Mouse (Mus musculus): Measurements from ENCODE around the gene Lgr5. TPM values are rescaled to one million over a fixed set of nuclear protein-coding genes. Genes with fewer than 3 reads are reported as not detected.

Lgr5 gene
- polyA plus RNA-seq, 1 experiment from 2014 or later: 0.31 TPM

GRCm38 (mm10) chr10:115468632-115469031 lies 118.9 kb downstream of the Lgr5 start:
- H3K4me3 ChIP-seq: no peak overlapping the region
- WGBS: 52% methylated on average over 7 of the region's 7 CpGs
- no peaks in the 10 kb centered on the region for H3K36me3 ChIP-seq
- no peak overlapping the region for H3K27ac ChIP-seq
- no peaks in the 10 kb centered on the region for H3K4me1 ChIP-seq (replicated peaks)
- H3K4me2 ChIP-seq: no peak overlapping the region
- ATAC-seq (replicated peaks; ENCODE audit: insufficient number of reproducible peaks, insufficient read depth, low FRiP score, low read depth): no peak
- no peak overlapping the region for H3K9ac ChIP-seq
- H3K27me3 ChIP-seq: no peaks in the 10 kb centered on the region
- no peaks in the 10 kb centered on the region for H3K9me3 ChIP-seq (replicated peaks)

- Histone ChIP-seq H3K4me3 (no peak overlapping the region), H3K27ac (no peak overlapping the region), H3K36me3 (no peaks in the 10 kb centered on the region), H3K9me3 (replicated peaks) (no peaks in the 10 kb centered on the region), H3K9ac (no peak overlapping the region), H3K4me1 (replicated peaks) (no peaks in the 10 kb centered on the region), H3K27me3 (no peaks in the 10 kb centered on the region), H3K4me2 (no peak overlapping the region)
- 86% methylated on average over 8 of the region's 8 CpGs for WGBS
- ATAC-seq (replicated peaks; ENCODE audit: insufficient number of reproducible peaks, insufficient read depth, low FRiP score, low read depth): no peak
These were observed 119.6 kb downstream of the Lgr5 start for GRCm38 (mm10) chr10:115467985-115468384.

- Histone ChIP-seq H3K27ac (no peak overlapping the region), H3K4me3 (no peak overlapping the region), H3K9me3 (replicated peaks) (no peaks in the 10 kb centered on the region), H3K4me2 (no peak overlapping the region), H3K36me3 (no peaks in the 10 kb centered on the region), H3K4me1 (replicated peaks) (no peaks in the 10 kb centered on the region), H3K9ac (no peak overlapping the region), H3K27me3 (no peaks in the 10 kb centered on the region)
- WGBS: 37% methylated on average over 6 of the region's 6 CpGs
- ATAC-seq (replicated peaks; ENCODE audit: insufficient number of reproducible peaks, insufficient read depth, low FRiP score, low read depth): no peak
These were observed 121.8 kb downstream of the Lgr5 start for GRCm38 (mm10) chr10:115465778-115466177.

DNA sequence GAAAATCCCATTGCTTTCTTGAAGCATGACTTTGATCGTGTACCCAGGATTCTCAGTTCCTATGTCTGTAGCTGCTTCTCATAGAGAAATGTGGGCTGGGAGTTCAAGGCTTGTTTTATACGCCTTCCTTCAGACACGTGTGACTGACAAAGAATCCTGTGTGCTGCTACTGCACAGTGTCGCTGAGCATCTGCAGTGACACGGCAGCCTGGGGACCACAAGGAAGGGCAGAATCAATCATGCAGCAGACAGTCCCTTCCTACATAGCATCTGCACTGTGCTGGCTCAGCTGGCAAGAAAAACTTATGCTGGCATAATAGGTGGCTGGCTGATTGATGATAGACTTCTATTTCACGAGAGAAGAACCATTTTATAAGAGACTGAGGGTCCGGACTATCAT lies 122.5 kb downstream of the Lgr5 start:
- Histone ChIP-seq H3K27me3 (no peaks in the 10 kb centered on the region), H3K9me3 (replicated peaks) (no peaks in the 10 kb centered on the region), H3K9ac (no peak overlapping the region), H3K4me1 (replicated peaks) (no peaks in the 10 kb centered on the region), H3K27ac (no peak overlapping the region), H3K36me3 (no peaks in the 10 kb centered on the region), H3K4me2 (no peak overlapping the region), H3K4me3 (no peak overlapping the region)
- no peak for ATAC-seq (replicated peaks; ENCODE audit: insufficient number of reproducible peaks, insufficient read depth, low FRiP score, low read depth)
- WGBS: 68% methylated on average over 7 of the region's 7 CpGs

- 40% methylated on average over 5 of the region's 5 CpGs for WGBS
These were observed 124.9 kb downstream of the Lgr5 start for GRCm38 (mm10) chr10:115462646-115463045.

GRCm38 (mm10) chr10:115457368-115458021 lies 130.1 kb downstream of the Lgr5 start:
- ATAC-seq (replicated peaks; ENCODE audit: insufficient number of reproducible peaks, insufficient read depth, low FRiP score, low read depth): no peak
- no peaks in the 10 kb centered on the region for H3K36me3 ChIP-seq
- no peaks in the 10 kb centered on the region for H3K27me3 ChIP-seq
- no peak overlapping the region for H3K9ac ChIP-seq
- 48% methylated on average over 6 of the region's 6 CpGs for WGBS
- H3K27ac ChIP-seq: no peak overlapping the region
- no peaks in the 10 kb centered on the region for H3K4me1 ChIP-seq (replicated peaks)
- H3K4me3 ChIP-seq: no peak overlapping the region
- no peaks in the 10 kb centered on the region for H3K9me3 ChIP-seq (replicated peaks)
- no peak overlapping the region for H3K4me2 ChIP-seq

More at GRCm38 (mm10) chr10:115462646-115463045, 124.9 kb downstream of the Lgr5 start:
- ATAC-seq (replicated peaks; ENCODE audit: insufficient number of reproducible peaks, insufficient read depth, low FRiP score, low read depth): no peak
- H3K4me3 ChIP-seq: no peak overlapping the region
- H3K27ac ChIP-seq: no peak overlapping the region
- no peak overlapping the region for H3K4me2 ChIP-seq
- no peaks in the 10 kb centered on the region for H3K9me3 ChIP-seq (replicated peaks)
- H3K9ac ChIP-seq: no peak overlapping the region
- no peaks in the 10 kb centered on the region for H3K27me3 ChIP-seq
- no peaks in the 10 kb centered on the region for H3K36me3 ChIP-seq
- no peaks in the 10 kb centered on the region for H3K4me1 ChIP-seq (replicated peaks)

DNA sequence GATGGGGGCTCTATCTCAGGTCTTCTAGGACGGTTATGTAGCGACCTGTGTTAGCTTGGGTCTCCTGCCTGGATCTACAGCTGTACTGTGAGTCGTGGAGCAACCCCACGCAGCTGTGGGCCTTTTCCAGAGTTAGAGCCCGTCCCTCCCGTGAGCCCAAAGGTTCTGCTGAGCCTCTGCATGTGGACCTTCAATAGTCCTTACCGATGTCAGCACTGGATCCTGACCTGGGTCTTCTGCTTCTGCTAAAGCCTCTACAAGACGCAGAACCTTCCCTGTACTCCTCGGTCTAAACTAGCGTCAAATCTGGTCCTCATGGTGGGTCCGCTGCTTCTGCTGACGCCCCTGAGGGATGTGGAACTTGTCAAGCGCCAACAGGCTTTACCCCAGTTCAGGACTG lies 139.0 kb downstream of the Lgr5 start:
- Histone ChIP-seq H3K4me1 (replicated peaks) (no peaks in the 10 kb centered on the region), H3K27me3 (no peaks in the 10 kb centered on the region), H3K27ac (no peak overlapping the region), H3K4me2 (no peak overlapping the region), H3K4me3 (no peak overlapping the region), H3K36me3 (no peaks in the 10 kb centered on the region), H3K9ac (no peak overlapping the region), H3K9me3 (replicated peaks) (no peaks in the 10 kb centered on the region)
- WGBS: 85% methylated on average over 13 of the region's 13 CpGs
- ATAC-seq (replicated peaks; ENCODE audit: insufficient number of reproducible peaks, insufficient read depth, low FRiP score, low read depth): no peak

DNA sequence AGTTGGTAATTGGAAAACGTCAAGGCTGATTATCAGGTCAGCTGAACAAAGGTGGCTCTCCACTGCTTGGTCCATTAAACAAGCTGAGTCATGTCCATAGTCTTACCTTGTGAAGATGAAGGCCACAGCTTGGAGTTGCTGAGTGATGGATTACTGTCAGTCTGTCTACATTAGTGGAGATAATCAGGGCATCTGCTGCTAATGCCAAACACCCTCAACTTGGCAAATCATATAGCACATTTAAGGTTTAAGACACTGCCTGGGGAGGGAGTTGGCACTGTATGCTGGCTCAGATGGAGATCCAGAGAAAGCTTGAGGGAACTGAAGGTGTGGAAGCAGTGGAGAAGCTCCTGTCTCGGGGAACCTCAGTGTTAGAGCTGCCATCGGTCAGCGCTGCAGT lies 150.3 kb downstream of the Lgr5 start:
- no peak for ATAC-seq (replicated peaks; ENCODE audit: insufficient number of reproducible peaks, insufficient read depth, low FRiP score, low read depth)
- Histone ChIP-seq H3K4me1 (replicated peaks) (no peaks in the 10 kb centered on the region), H3K27ac (no peak overlapping the region), H3K9me3 (replicated peaks) (no peaks in the 10 kb centered on the region), H3K9ac (no peak overlapping the region), H3K36me3 (peaks cover 25% of the 10 kb centered on the region), H3K4me2 (no peak overlapping the region), H3K27me3 (no peaks in the 10 kb centered on the region), H3K4me3 (no peak overlapping the region)
- WGBS: 84% methylated on average over 4 of the region's 4 CpGs

DNA sequence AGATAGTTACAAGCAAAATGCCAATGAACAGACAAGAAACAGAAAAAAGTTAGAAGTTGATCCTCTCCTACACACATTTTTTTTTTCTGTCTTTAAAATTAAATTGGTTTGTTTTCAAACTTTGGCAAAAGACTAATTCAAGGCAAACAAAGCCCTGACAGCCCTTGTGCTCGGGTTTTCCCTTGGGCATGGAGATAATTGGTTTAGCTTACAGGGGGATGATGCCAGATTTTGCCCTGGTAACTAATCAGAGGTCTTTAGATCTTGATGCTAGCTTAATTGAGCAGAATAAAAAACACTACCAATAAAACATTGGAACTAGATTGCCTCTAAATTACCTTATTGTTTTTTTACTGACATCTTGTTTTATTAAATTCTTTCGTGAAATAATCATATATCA lies 162.2 kb downstream of the Lgr5 start:
- H3K4me2 ChIP-seq: no peak overlapping the region
- H3K36me3 ChIP-seq: peaks cover 54% of the 10 kb centered on the region
- ATAC-seq (replicated peaks; ENCODE audit: insufficient number of reproducible peaks, insufficient read depth, low FRiP score, low read depth): no peak
- no peaks in the 10 kb centered on the region for H3K9me3 ChIP-seq (replicated peaks)
- no peak overlapping the region for H3K9ac ChIP-seq
- no peak overlapping the region for H3K27ac ChIP-seq
- H3K27me3 ChIP-seq: no peaks in the 10 kb centered on the region
- no peak overlapping the region for H3K4me3 ChIP-seq
- no peaks in the 10 kb centered on the region for H3K4me1 ChIP-seq (replicated peaks)
- WGBS: 72% methylated on average over 2 of the region's 2 CpGs

DNA sequence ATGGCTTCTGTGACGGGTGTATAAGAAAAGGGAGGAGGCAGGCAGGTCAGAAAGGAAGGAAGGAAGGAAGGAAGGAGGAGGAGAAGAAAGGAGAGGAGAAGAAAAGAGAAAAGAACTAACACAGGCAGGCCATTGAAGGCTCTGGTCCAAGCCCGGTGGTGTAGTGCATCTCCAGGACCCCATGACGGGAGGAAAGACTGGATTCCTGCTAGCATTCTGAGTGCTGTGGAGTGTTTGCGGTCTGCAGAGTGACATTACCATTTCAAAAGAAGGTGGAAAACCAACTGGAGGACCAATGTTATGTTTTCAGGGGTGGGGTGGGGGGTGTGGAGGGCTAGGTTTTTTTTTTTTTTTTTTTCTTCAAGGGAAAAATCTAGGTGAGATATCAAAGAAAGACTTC lies 165.6 kb downstream of the Lgr5 start:
- no peak overlapping the region for H3K27ac ChIP-seq
- ATAC-seq (replicated peaks; ENCODE audit: insufficient number of reproducible peaks, insufficient read depth, low FRiP score, low read depth): no peak
- H3K27me3 ChIP-seq: no peaks in the 10 kb centered on the region
- H3K9me3 ChIP-seq (replicated peaks): no peaks in the 10 kb centered on the region
- H3K4me2 ChIP-seq: no peak overlapping the region
- H3K9ac ChIP-seq: no peak overlapping the region
- no peak overlapping the region for H3K4me3 ChIP-seq
- 82% methylated on average over 4 of the region's 4 CpGs for WGBS
- H3K4me1 ChIP-seq (replicated peaks): no peaks in the 10 kb centered on the region
- peaks cover 47% of the 10 kb centered on the region for H3K36me3 ChIP-seq

DNA sequence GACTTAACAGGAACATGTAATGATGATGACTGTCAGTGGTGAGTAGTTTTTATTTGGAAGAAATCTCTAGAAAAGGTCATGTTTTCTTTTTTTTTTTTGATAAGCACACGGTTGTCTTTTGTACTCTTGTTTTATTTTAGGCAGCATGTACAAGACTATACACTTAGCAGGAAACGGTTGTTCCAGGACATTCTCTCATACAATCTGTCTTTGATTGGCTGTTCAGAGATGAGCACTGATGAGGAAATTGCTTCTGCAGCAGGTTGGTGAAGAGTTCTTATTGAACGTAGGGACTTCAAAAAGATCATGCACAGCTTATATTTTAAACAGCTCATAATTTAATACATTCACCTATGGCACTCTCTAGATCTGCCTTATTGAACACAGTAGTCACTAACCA lies 173.5 kb downstream of the Lgr5 start:
- ATAC-seq (replicated peaks; ENCODE audit: insufficient number of reproducible peaks, insufficient read depth, low FRiP score, low read depth): no peak
- peaks cover 75% of the 10 kb centered on the region for H3K36me3 ChIP-seq

DNA sequence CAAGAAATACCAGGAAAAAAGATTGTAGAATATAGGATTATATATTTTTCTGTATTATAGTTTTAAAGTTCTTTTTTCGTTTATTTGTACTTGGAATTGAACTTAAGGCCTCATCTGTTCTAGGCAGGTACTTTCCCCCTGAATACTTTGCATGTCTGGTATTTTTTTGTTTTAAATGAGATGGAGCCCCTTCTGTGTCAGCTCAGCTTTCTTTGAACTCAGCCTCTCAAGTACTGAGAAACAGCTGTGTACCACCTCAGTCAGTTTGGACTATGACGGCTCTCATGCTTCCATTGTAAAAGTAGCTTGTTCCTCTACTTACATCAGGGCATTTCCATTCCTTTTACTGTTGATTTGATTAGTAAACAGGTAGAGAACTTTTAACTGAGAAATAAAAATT lies 174.1 kb downstream of the Lgr5 start:
- ATAC-seq (replicated peaks; ENCODE audit: insufficient number of reproducible peaks, insufficient read depth, low FRiP score, low read depth): no peak
- H3K36me3 ChIP-seq: peaks cover 74% of the 10 kb centered on the region
- H3K4me1 ChIP-seq (replicated peaks): no peaks in the 10 kb centered on the region

More for the DNA sequence above, 173.5 kb downstream of the Lgr5 start:
- H3K9ac ChIP-seq: no peak overlapping the region
- H3K27me3 ChIP-seq: no peaks in the 10 kb centered on the region
- no peak overlapping the region for H3K4me2 ChIP-seq
- no peak overlapping the region for H3K4me3 ChIP-seq
- WGBS: 79% methylated on average over 3 of the region's 3 CpGs
- no peaks in the 10 kb centered on the region for H3K4me1 ChIP-seq (replicated peaks)
- H3K9me3 ChIP-seq (replicated peaks): no peaks in the 10 kb centered on the region
- no peak overlapping the region for H3K27ac ChIP-seq

More for the DNA sequence above, 174.1 kb downstream of the Lgr5 start:
- whole genome bisulfite sequencing: 91% methylated on average over 2 of the region's 2 CpGs
- no peak overlapping the region for H3K9ac ChIP-seq
- H3K27ac ChIP-seq: no peak overlapping the region
- H3K4me3 ChIP-seq: no peak overlapping the region
- H3K27me3 ChIP-seq: no peaks in the 10 kb centered on the region
- no peaks in the 10 kb centered on the region for H3K9me3 ChIP-seq (replicated peaks)
- no peak overlapping the region for H3K4me2 ChIP-seq

Measured in heart, embryonic 15.5 days (tissue).